Mouse (Mus musculus): ENCODE measurements around the gene Ssrp1. TPM values are rescaled to one million over a fixed set of nuclear protein-coding genes. Genes with fewer than 3 reads are reported as not detected.
A peak's percentile ranks its signal among the peaks of the same experiment; 100 is the strongest.

Ssrp1 gene
- polyA plus RNA-seq, 1 experiment from 2014 or later, result 409 TPM

- H3K27me3 ChIP-seq (ENCODE audit: control insufficient read depth, insufficient read depth, low read length), result no peaks in the 10 kb centered on the region
- DNase-seq (ENCODE audit: low spot score), result peak; percentile 27
- no peak overlapping the region for H3K27ac ChIP-seq (replicated peaks; ENCODE audit: low read depth, low read length)
- no peaks in the 10 kb centered on the region for H3K9me3 ChIP-seq (ENCODE audit: control insufficient read depth, low read length)
- peaks cover 27% of the 10 kb centered on the region for H3K36me3 ChIP-seq (ENCODE audit: control insufficient read depth, insufficient read depth, low read length)
- no peak for ATAC-seq (ENCODE audit: insufficient number of reproducible peaks, low FRiP score, low TSS enrichment, low read depth)
- H3K4me3 ChIP-seq (ENCODE audit: low read depth, low read length), result peak overlapping the region; percentile 79; the same call in 1 of the 2 replicates
- H3K4me2 ChIP-seq (ENCODE audit: low read depth, severe bottlenecking), result peak overlapping the region; percentile 63; the same call in 1 of the 2 replicates
- WGBS, result 66% methylated on average over 10 of the region's 10 CpGs
- H3K4me1 ChIP-seq (ENCODE audit: control insufficient read depth, insufficient read depth, low read length), result peaks cover 20% of the 10 kb centered on the region
- 0 out of 2 replicates have a peak overlapping the region, but pooled peaks have one; percentile 43 for H3K9ac ChIP-seq (ENCODE audit: low read length)
Observed at GRCm38 (mm10) chr2:85047081-85047480, 10.0 kb downstream of the Ssrp1 start.

GRCm38 (mm10) chr2:85047596-85048167 lies 10.6 kb downstream of the Ssrp1 start, which contains the start of gene Tnks1bp1:
Tnks1bp1 (plus strand) TSS chr2:85048022.
- H3K4me1 ChIP-seq (ENCODE audit: control insufficient read depth, insufficient read depth, low read length), result peaks cover 20% of the 10 kb centered on the region
- peak within 1 kb of the TSS; percentile 79 for H3K4me3 ChIP-seq (ENCODE audit: low read depth, low read length)
- H3K36me3 ChIP-seq (ENCODE audit: control insufficient read depth, insufficient read depth, low read length), result peaks cover 24% of the 10 kb centered on the region
- DNase-seq (ENCODE audit: low spot score), result peak; percentile 93
- WGBS, result 1% methylated on average over 42 of the region's 42 CpGs
- peak within 1 kb of the TSS; percentile 63 for H3K4me2 ChIP-seq (ENCODE audit: low read depth, severe bottlenecking)
- H3K27me3 ChIP-seq (ENCODE audit: control insufficient read depth, insufficient read depth, low read length), result no peaks in the 10 kb centered on the region
- H3K9me3 ChIP-seq (ENCODE audit: control insufficient read depth, low read length), result no peaks in the 10 kb centered on the region
- H3K9ac ChIP-seq (ENCODE audit: low read length), result peak within 1 kb of the TSS; percentile 70
- peak; percentile 82 for ATAC-seq (ENCODE audit: insufficient number of reproducible peaks, low FRiP score, low TSS enrichment, low read depth)
- H3K27ac ChIP-seq (replicated peaks; ENCODE audit: low read depth, low read length), result peak within 1 kb of the TSS; percentile 79

GRCm38 (mm10) chr2:85048168-85048751 lies 11.2 kb downstream of the Ssrp1 start:
- H3K4me3 ChIP-seq (ENCODE audit: low read depth, low read length), result peak overlapping the region; percentile 79
- H3K9ac ChIP-seq (ENCODE audit: low read length), result peak overlapping the region; percentile 70
- H3K9me3 ChIP-seq (ENCODE audit: control insufficient read depth, low read length), result no peaks in the 10 kb centered on the region
- 0% methylated on average over 29 of the region's 44 CpGs for WGBS
- ATAC-seq (ENCODE audit: insufficient number of reproducible peaks, low FRiP score, low TSS enrichment, low read depth) (peak; percentile 67), DNase-seq (ENCODE audit: low spot score) (peak; percentile 71)
- H3K27ac ChIP-seq (replicated peaks; ENCODE audit: low read depth, low read length), result peak overlapping the region; percentile 79
- H3K4me1 ChIP-seq (ENCODE audit: control insufficient read depth, insufficient read depth, low read length), result peaks cover 20% of the 10 kb centered on the region
- H3K27me3 ChIP-seq (ENCODE audit: control insufficient read depth, insufficient read depth, low read length), result no peaks in the 10 kb centered on the region
- peaks cover 20% of the 10 kb centered on the region for H3K36me3 ChIP-seq (ENCODE audit: control insufficient read depth, insufficient read depth, low read length)
- peak overlapping the region; percentile 63 for H3K4me2 ChIP-seq (ENCODE audit: low read depth, severe bottlenecking)

- H3K4me3 ChIP-seq (ENCODE audit: low read depth, low read length), result no peak overlapping the region; the same call in 1 of the 2 replicates
- no peak for DNase-seq (ENCODE audit: low spot score)
- peaks cover 14% of the 10 kb centered on the region for H3K36me3 ChIP-seq (ENCODE audit: control insufficient read depth, insufficient read depth, low read length)
- ATAC-seq (ENCODE audit: insufficient number of reproducible peaks, low FRiP score, low TSS enrichment, low read depth), result no peak
- H3K27me3 ChIP-seq (ENCODE audit: control insufficient read depth, insufficient read depth, low read length), result no peaks in the 10 kb centered on the region
- H3K27ac ChIP-seq (replicated peaks; ENCODE audit: low read depth, low read length), result no peak overlapping the region
- WGBS, result 81% methylated on average over 4 of the region's 4 CpGs
- peaks cover 20% of the 10 kb centered on the region for H3K4me1 ChIP-seq (ENCODE audit: control insufficient read depth, insufficient read depth, low read length)
- H3K9me3 ChIP-seq (ENCODE audit: control insufficient read depth, low read length), result no peaks in the 10 kb centered on the region
- no peak overlapping the region for H3K9ac ChIP-seq (ENCODE audit: low read length)
- H3K4me2 ChIP-seq (ENCODE audit: low read depth, severe bottlenecking), result peak overlapping the region; percentile 45; the same call in 1 of the 2 replicates
Observed at GRCm38 (mm10) chr2:85049277-85049676, 12.2 kb downstream of the Ssrp1 start.

GRCm38 (mm10) chr2:85050001-85050634 lies 13.1 kb downstream of the Ssrp1 start:
- peak overlapping the region; percentile 37 for H3K9ac ChIP-seq (ENCODE audit: low read length)
- H3K4me3 ChIP-seq (ENCODE audit: low read depth, low read length), result peak overlapping the region; percentile 14; the same call in 1 of the 2 replicates
- H3K4me1 ChIP-seq (ENCODE audit: control insufficient read depth, insufficient read depth, low read length), result peaks cover 20% of the 10 kb centered on the region
- WGBS, result 9% methylated on average over 10 of the region's 10 CpGs
- H3K9me3 ChIP-seq (ENCODE audit: control insufficient read depth, low read length), result no peaks in the 10 kb centered on the region
- peak overlapping the region; percentile 56; the same call in 1 of the 2 replicates for H3K27ac ChIP-seq (replicated peaks; ENCODE audit: low read depth, low read length)
- DNase-seq (ENCODE audit: low spot score) (peak; percentile 59), ATAC-seq (ENCODE audit: insufficient number of reproducible peaks, low FRiP score, low TSS enrichment, low read depth) (peak; percentile 42)
- no peaks in the 10 kb centered on the region for H3K27me3 ChIP-seq (ENCODE audit: control insufficient read depth, insufficient read depth, low read length)
- peaks cover 9% of the 10 kb centered on the region for H3K36me3 ChIP-seq (ENCODE audit: control insufficient read depth, insufficient read depth, low read length)
- peak overlapping the region; percentile 45 for H3K4me2 ChIP-seq (ENCODE audit: low read depth, severe bottlenecking)

- ATAC-seq (ENCODE audit: insufficient number of reproducible peaks, low FRiP score, low TSS enrichment, low read depth), result no peak; the same call in 1 of the 2 replicates
- 55% methylated on average over 9 of the region's 9 CpGs for WGBS
- H3K27me3 ChIP-seq (ENCODE audit: control insufficient read depth, insufficient read depth, low read length), result no peaks in the 10 kb centered on the region
- H3K9ac ChIP-seq (ENCODE audit: low read length), result no peak overlapping the region; the same call in 1 of the 2 replicates
- H3K9me3 ChIP-seq (ENCODE audit: control insufficient read depth, low read length), result no peaks in the 10 kb centered on the region
- H3K4me3 ChIP-seq (ENCODE audit: low read depth, low read length), result peak overlapping the region; percentile 14; the same call in 1 of the 2 replicates
- H3K27ac ChIP-seq (replicated peaks; ENCODE audit: low read depth, low read length), result 0 out of 2 replicates have a peak overlapping the region, but pooled peaks have one; percentile 56
- H3K36me3 ChIP-seq (ENCODE audit: control insufficient read depth, insufficient read depth, low read length), result peaks cover 11% of the 10 kb centered on the region
- peaks cover 20% of the 10 kb centered on the region for H3K4me1 ChIP-seq (ENCODE audit: control insufficient read depth, insufficient read depth, low read length)
- peak overlapping the region; percentile 45 for H3K4me2 ChIP-seq (ENCODE audit: low read depth, severe bottlenecking)
- DNase-seq (ENCODE audit: low spot score), result no peak
Observed at GRCm38 (mm10) chr2:85050746-85051145, 13.7 kb downstream of the Ssrp1 start.

GRCm38 (mm10) chr2:85053192-85053816 lies 16.3 kb downstream of the Ssrp1 start:
- peaks cover 20% of the 10 kb centered on the region for H3K4me1 ChIP-seq (ENCODE audit: control insufficient read depth, insufficient read depth, low read length)
- no peaks in the 10 kb centered on the region for H3K9me3 ChIP-seq (ENCODE audit: control insufficient read depth, low read length)
- peaks cover 10% of the 10 kb centered on the region; the same call in 1 of the 2 replicates for H3K36me3 ChIP-seq (ENCODE audit: control insufficient read depth, insufficient read depth, low read length)
- H3K4me3 ChIP-seq (ENCODE audit: low read depth, low read length), result no peak overlapping the region
- WGBS, result 81% methylated on average over 5 of the region's 5 CpGs
- DNase-seq (ENCODE audit: low spot score), result no peak
- no peak overlapping the region for H3K9ac ChIP-seq (ENCODE audit: low read length)
- no peak overlapping the region for H3K27ac ChIP-seq (replicated peaks; ENCODE audit: low read depth, low read length)
- H3K27me3 ChIP-seq (ENCODE audit: control insufficient read depth, insufficient read depth, low read length), result no peaks in the 10 kb centered on the region
- ATAC-seq (ENCODE audit: insufficient number of reproducible peaks, low FRiP score, low TSS enrichment, low read depth), result no peak
- H3K4me2 ChIP-seq (ENCODE audit: low read depth, severe bottlenecking), result no peak overlapping the region

- Histone ChIP-seq H3K9ac (ENCODE audit: low read length) (no peak overlapping the region), H3K4me1 (ENCODE audit: control insufficient read depth, insufficient read depth, low read length) (no peaks in the 10 kb centered on the region), H3K27ac (replicated peaks; ENCODE audit: low read depth, low read length) (no peak overlapping the region), H3K9me3 (ENCODE audit: control insufficient read depth, low read length) (no peaks in the 10 kb centered on the region), H3K4me3 (ENCODE audit: low read depth, low read length) (no peak overlapping the region), H3K36me3 (ENCODE audit: control insufficient read depth, insufficient read depth, low read length) (peaks cover 22% of the 10 kb centered on the region), H3K27me3 (ENCODE audit: control insufficient read depth, insufficient read depth, low read length) (no peaks in the 10 kb centered on the region), H3K4me2 (ENCODE audit: low read depth, severe bottlenecking) (no peak overlapping the region)
- DNase-seq (ENCODE audit: low spot score), result no peak
- no peak for ATAC-seq (ENCODE audit: insufficient number of reproducible peaks, low FRiP score, low TSS enrichment, low read depth)
- 73% methylated on average over 5 of the region's 5 CpGs for WGBS
Observed at GRCm38 (mm10) chr2:85056711-85057110, 19.7 kb downstream of the Ssrp1 start.
